24 mouse cellular contexts compared by ENCODE assay signal in genomic region chr6:143960081-143960480, GRCm38 (mm10).
DNase-seq lines count a peak whose midpoint lies in the region; ATAC-seq and TF ChIP-seq lines count a peak whose summit lies in the region.
"Had no signal": no experiment of that assay in that cellular context is flagged by ENCODE, and none has a peak within 500 bp of the region (broad histone marks: within the 10 kb centered on the region; RNA-seq: fewer than 3 reads in every experiment).

No protein-coding gene starts in this region.

- no peak for TF ChIP-seq CTCF in testis, adult 2 months (IDR thresholded peaks at IDR 0.05; ENCODE audit: control insufficient read depth, insufficient read depth, insufficient replicate concordance, low read depth, low read length)
- TF ChIP-seq CTCF in E14TG2a.4 (conservative IDR thresholded peaks at IDR 0.05; ENCODE audit: low read length), result no peak

- no peak for TF ChIP-seq POLR2A in testis, adult 2 months (IDR thresholded peaks at IDR 0.05; ENCODE audit: control insufficient read depth, low read depth, low read length)

- peaks cover 4% of the 10 kb centered on the region for H3K4me1 ChIP-seq in testis, adult 2 months (ENCODE audit: control insufficient read depth, insufficient read depth, low read length)
- peaks cover 33% of the 10 kb centered on the region for H3K4me1 ChIP-seq in E14TG2a.4 (replicated peaks; ENCODE audit: low read depth, low read length)
- H3K4me1 ChIP-seq: forebrain, embryonic 15.5 days had no signal

- intact Hi-C loops in heart, postnatal 25 days (cut with DNase I), result no loop called here

- H3K27ac ChIP-seq in testis, adult 2 months (ENCODE audit: control insufficient read depth, insufficient read depth, low read depth, low read length), result no peak overlapping the region
- H3K27ac ChIP-seq: forebrain, embryonic 13.5 days; forebrain, embryonic 15.5 days had no signal

- DNase-seq in heart, adult 11 months, result peak; percentile 44
- no peak for DNase-seq in heart, postnatal 25 days (ENCODE audit: low spot score)
- no peak for DNase-seq in testis, postnatal 14 days (ENCODE audit: low spot score)
- DNase-seq in R1 (ENCODE audit: low read depth, low spot score), result peak; percentile 52
- no peak for DNase-seq in c-Kit-positive CD71-positive TER-119-positive erythroid progenitor cells, embryonic 14.5 days (ENCODE audit: low spot score)
- DNase-seq: adrenal gland, adult 2 months; adrenal gland, postnatal 10 days; adrenal gland, postnatal 25 days; B cell, adult 2 months; cerebellum, adult 11-12 months; cerebellum, adult 2 months; cerebellum, adult 9-10 months; cerebellum, postnatal 10 days; cerebellum, postnatal 25 days; forebrain, postnatal 0 days had no signal

- ATAC-seq in cerebellum, adult (ENCODE audit: insufficient number of reproducible peaks, low FRiP score, low TSS enrichment), result no peak
- ATAC-seq: CD4-positive, CD25-positive, alpha-beta regulatory T cell, adult 4 months; forebrain, embryonic 13.5 days; forebrain, embryonic 15.5 days; forebrain, postnatal 0 days; Patski had no signal

- no peaks in the 10 kb centered on the region for H3K36me3 ChIP-seq in testis, adult 2 months (ENCODE audit: control insufficient read depth, insufficient read depth, low read length)
- no peaks in the 10 kb centered on the region for H3K36me3 ChIP-seq in E14TG2a.4 (ENCODE audit: insufficient read depth, low read length)
- H3K36me3 ChIP-seq: G1E had no signal

- H3K27me3 ChIP-seq in testis, adult 2 months (ENCODE audit: control insufficient read depth, insufficient read depth, low read length), result no peaks in the 10 kb centered on the region
- no peaks in the 10 kb centered on the region for H3K27me3 ChIP-seq in E14TG2a.4 (ENCODE audit: insufficient read depth, low read length)
- H3K27me3 ChIP-seq: CH12.LX; forebrain, embryonic 13.5 days; forebrain, embryonic 15.5 days; Patski had no signal

- peak overlapping the region; percentile 33 for H3K4me3 ChIP-seq in testis, adult 2 months (ENCODE audit: control insufficient read depth, low read depth, low read length)
- H3K4me3 ChIP-seq in E14TG2a.4 (replicated peaks; ENCODE audit: low read length), result peak overlapping the region; percentile 29; the same call in 1 of the 2 replicates
- H3K4me3 ChIP-seq: forebrain, embryonic 13.5 days; forebrain, embryonic 15.5 days had no signal

- H3K9me3 ChIP-seq in E14TG2a.4 (ENCODE audit: low read length), result peaks cover 20% of the 10 kb centered on the region
- H3K9me3 ChIP-seq: forebrain, embryonic 13.5 days; forebrain, embryonic 15.5 days had no signal

Comparison
In these comparisons a context has a peak if more than half of its experiments do, and no peak if none do; other contexts are left out.
1. DNase-seq: peak in heart, adult 11 months (single experiment) and R1 (single experiment); none in heart, postnatal 25 days (single experiment), testis, postnatal 14 days (single experiment) and c-Kit-positive CD71-positive TER-119-positive erythroid progenitor cells, embryonic 14.5 days (single experiment).